Mouse (Mus musculus): ENCODE measurements around the gene Rubcn.

GRCm38 (mm10) chr16:32896126-32896525, 18.6 kb upstream of the Rubcn start:
- no peak for TF ChIP-seq FLI1 (IDR thresholded peaks at IDR 0.05; ENCODE audit: low read length)
- no peak for TF ChIP-seq GATA1 (IDR thresholded peaks at IDR 0.05; ENCODE audit: borderline replicate concordance, low read length)
